Mouse (Mus musculus) neural tube, embryonic 11.5 days (tissue): ENCODE results near the gene Dock4. TPM values are rescaled to one million over a fixed set of nuclear protein-coding genes. Genes with fewer than 3 reads are reported as not detected.

Source experiments
- ATAC-seq: fragments of 200-750 bp; cut with Nextera tagmentation; 2 replicates; pipeline ENCODE4 v1.8.0; 2017; ENCODE audit warnings: moderate number of reproducible peaks, mild to moderate bottlenecking, moderate TSS enrichment, moderate library complexity; ENCODE audit not compliant: insufficient read depth, low FRiP score, low TSS enrichment
- DNase-seq: peaks from one replicate; pipeline ENCODE4 v3.0.0-alpha.2; 2015; ENCODE audit warnings: low spot score
- H3K27ac ChIP-seq: fragments of 300-500 bp; sonication (generic); 2 replicates; pipeline ENCODE4 v1.5.1; 2014; ENCODE audit warnings: low read depth, mild to moderate bottlenecking, low read length
- H3K27me3 ChIP-seq: fragments of 300-500 bp; sonication (generic); 2 replicates; pipeline ENCODE4 v1.6.1; 2014; ENCODE audit warnings: mild to moderate bottlenecking, low read length, mixed read lengths; ENCODE audit not compliant: control insufficient read depth, insufficient read depth
- H3K36me3 ChIP-seq: fragments of 300-500 bp; sonication (generic); 2 replicates; pipeline ENCODE4 v1.6.1; 2014; ENCODE audit warnings: mild to moderate bottlenecking, low read length, moderate library complexity, mixed read lengths; ENCODE audit not compliant: control insufficient read depth, insufficient read depth
- H3K4me1 ChIP-seq: fragments of 300-500 bp; sonication (generic); 2 replicates; pipeline ENCODE4 v1.6.1; 2014; ENCODE audit warnings: low read length, mixed read lengths; ENCODE audit not compliant: control insufficient read depth, insufficient read depth
- H3K4me2 ChIP-seq: fragments of 300-500 bp; sonication (generic); 2 replicates; pipeline ENCODE4 v1.6.1; 2014; ENCODE audit warnings: low read depth, mild to moderate bottlenecking, moderate library complexity
- H3K4me3 ChIP-seq: fragments of 300-500 bp; sonication (generic); 2 replicates; pipeline ENCODE4 v1.5.1; 2014; ENCODE audit warnings: low read depth, low read length
- H3K9ac ChIP-seq: fragments of 300-500 bp; sonication (generic); 2 replicates; pipeline ENCODE4 v1.6.1; 2014; ENCODE audit warnings: mild to moderate bottlenecking, low read length
- H3K9me3 ChIP-seq: fragments of 300-500 bp; sonication (generic); 2 replicates; pipeline ENCODE4 v1.6.1; 2016; ENCODE audit warnings: low read length; ENCODE audit not compliant: control insufficient read depth
- WGBS: fragments of 180-500 bp; shearing (Covaris S2); extraction: QIAGEN DNeasy Blood & Tissue Kit; methylation state at CpG from one replicate; pipeline ENCODE4 v1.1.7; 2014; 5-methylcytosine and 5-hydroxymethylcytosine counted together
- polyA plus RNA-seq: library from polyadenylated mRNA; unstranded; fragments of >200 nt; fragmentation: Nextera tagmentation; extraction: Ambion mirVana; gene quantifications from 2 replicates; pipeline ENCODE4 v1.2.1, GENCODE M21; 2014

Gene Dock4
- polyA plus RNA-seq, 1 experiment from 2014 or later: 19.6 TPM

GRCm38 (mm10) chr12:40449119-40449795, 3.5 kb downstream of the Dock4 start:
- Histone ChIP-seq H3K36me3 (no peaks in the 10 kb centered on the region), H3K27ac (no peak overlapping the region), H3K9me3 (no peaks in the 10 kb centered on the region), H3K9ac (no peak overlapping the region), H3K4me3 (no peak overlapping the region), H3K4me1 (peaks cover 12% of the 10 kb centered on the region; the same call in 1 of the 2 replicates), H3K4me2 (no peak overlapping the region), H3K27me3 (no peaks in the 10 kb centered on the region)
- DNase-seq (no peak), ATAC-seq (no peak)
- 74% methylated on average over 9 of the region's 9 CpGs for WGBS

- H3K9ac ChIP-seq: no peak overlapping the region
- ATAC-seq (no peak), DNase-seq (no peak)
- no peaks in the 10 kb centered on the region for H3K36me3 ChIP-seq
- H3K27me3 ChIP-seq: no peaks in the 10 kb centered on the region
- 89% methylated on average over 2 of the region's 2 CpGs for WGBS
- no peaks in the 10 kb centered on the region for H3K9me3 ChIP-seq
- no peaks in the 10 kb centered on the region for H3K4me1 ChIP-seq
- no peak overlapping the region for H3K4me2 ChIP-seq
- no peak overlapping the region for H3K27ac ChIP-seq
- no peak overlapping the region for H3K4me3 ChIP-seq
Measured at GRCm38 (mm10) chr12:40456517-40456916, 10.8 kb downstream of the Dock4 start.

GRCm38 (mm10) chr12:40458977-40459376, 13.2 kb downstream of the Dock4 start:
- Histone ChIP-seq H3K36me3 (no peaks in the 10 kb centered on the region), H3K9me3 (no peaks in the 10 kb centered on the region)
- 67% methylated on average over 3 of the region's 3 CpGs for WGBS

GRCm38 (mm10) chr12:40459673-40460265, 14.0 kb downstream of the Dock4 start:
- ATAC-seq (no peak), DNase-seq (no peak)
- Histone ChIP-seq H3K4me3 (no peak overlapping the region), H3K4me2 (no peak overlapping the region), H3K27ac (no peak overlapping the region), H3K27me3 (no peaks in the 10 kb centered on the region), H3K9me3 (no peaks in the 10 kb centered on the region), H3K4me1 (peaks cover 8% of the 10 kb centered on the region; the same call in 1 of the 2 replicates), H3K9ac (no peak overlapping the region), H3K36me3 (no peaks in the 10 kb centered on the region)
- 77% methylated on average over 6 of the region's 6 CpGs for WGBS

More at GRCm38 (mm10) chr12:40458977-40459376, 13.2 kb downstream of the Dock4 start:
- Histone ChIP-seq H3K4me3 (no peak overlapping the region), H3K27me3 (no peaks in the 10 kb centered on the region), H3K27ac (no peak overlapping the region), H3K9ac (no peak overlapping the region), H3K4me2 (no peak overlapping the region), H3K4me1 (peaks cover 4% of the 10 kb centered on the region; the same call in 1 of the 2 replicates)
- no peak for ATAC-seq
- no peak for DNase-seq

GRCm38 (mm10) chr12:40462693-40463235, 17.0 kb downstream of the Dock4 start:
- H3K4me3 ChIP-seq: no peak overlapping the region
- no peak overlapping the region for H3K4me2 ChIP-seq
- no peaks in the 10 kb centered on the region for H3K27me3 ChIP-seq
- H3K9me3 ChIP-seq: no peaks in the 10 kb centered on the region
- no peak overlapping the region; the same call in 1 of the 2 replicates for H3K27ac ChIP-seq
- WGBS: 56% methylated on average over 7 of the region's 7 CpGs
- peaks cover 13% of the 10 kb centered on the region; the same call in 1 of the 2 replicates for H3K4me1 ChIP-seq
- DNase-seq: no peak
- no peak for ATAC-seq
- no peaks in the 10 kb centered on the region for H3K36me3 ChIP-seq
- no peak overlapping the region for H3K9ac ChIP-seq

- DNase-seq (no peak), ATAC-seq (no peak)
- Histone ChIP-seq H3K9ac (no peak overlapping the region), H3K4me1 (peaks cover 13% of the 10 kb centered on the region; the same call in 1 of the 2 replicates), H3K27ac (no peak overlapping the region), H3K9me3 (no peaks in the 10 kb centered on the region), H3K36me3 (no peaks in the 10 kb centered on the region), H3K27me3 (no peaks in the 10 kb centered on the region), H3K4me2 (no peak overlapping the region), H3K4me3 (no peak overlapping the region)
- WGBS: 67% methylated on average over 2 of the region's 2 CpGs
Measured at GRCm38 (mm10) chr12:40463828-40464227, 18.1 kb downstream of the Dock4 start.

- H3K4me2 ChIP-seq: no peak overlapping the region
- H3K4me1 ChIP-seq: peaks cover 13% of the 10 kb centered on the region; the same call in 1 of the 2 replicates
- H3K27me3 ChIP-seq: no peaks in the 10 kb centered on the region
- no peak overlapping the region for H3K4me3 ChIP-seq
- no peak overlapping the region for H3K27ac ChIP-seq
- ATAC-seq (no peak), DNase-seq (no peak)
- H3K9ac ChIP-seq: no peak overlapping the region
- WGBS: 60% methylated on average over 6 of the region's 6 CpGs
- no peaks in the 10 kb centered on the region for H3K9me3 ChIP-seq
- H3K36me3 ChIP-seq: no peaks in the 10 kb centered on the region
Measured at GRCm38 (mm10) chr12:40464282-40464681, 18.5 kb downstream of the Dock4 start.

DNA sequence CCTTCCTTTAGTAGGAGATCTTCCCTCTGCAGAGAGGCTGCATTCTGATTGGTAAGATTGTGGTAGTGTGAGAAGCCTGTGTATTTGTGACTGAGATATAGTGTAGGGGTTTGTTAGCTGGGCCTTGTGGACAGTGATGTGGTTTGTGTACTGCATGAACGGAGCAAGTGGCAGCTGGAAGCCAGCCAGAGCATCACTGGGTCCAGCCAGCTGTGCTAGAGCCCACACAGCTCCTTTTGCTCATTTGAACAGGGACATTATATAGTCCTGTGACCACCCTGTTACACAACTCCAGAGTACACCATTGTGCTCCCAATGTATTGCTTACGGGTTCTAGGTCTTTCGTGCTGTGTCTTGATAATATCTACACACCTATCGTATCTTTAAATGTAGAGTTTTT, 22.5 kb downstream of the Dock4 start:
- no peak for DNase-seq
- no peak for ATAC-seq
- Histone ChIP-seq H3K4me1 (0 out of 2 replicates have a peak, but pooled peaks cover 9% of the 10 kb centered on the region), H3K36me3 (no peaks in the 10 kb centered on the region), H3K27me3 (no peaks in the 10 kb centered on the region), H3K27ac (no peak overlapping the region), H3K4me2 (no peak overlapping the region), H3K4me3 (no peak overlapping the region), H3K9ac (no peak overlapping the region), H3K9me3 (no peaks in the 10 kb centered on the region)
- WGBS: 90% methylated on average over 4 of the region's 4 CpGs
